ENCODE assay signal across 21 mouse cellular contexts in the genomic region with DNA sequence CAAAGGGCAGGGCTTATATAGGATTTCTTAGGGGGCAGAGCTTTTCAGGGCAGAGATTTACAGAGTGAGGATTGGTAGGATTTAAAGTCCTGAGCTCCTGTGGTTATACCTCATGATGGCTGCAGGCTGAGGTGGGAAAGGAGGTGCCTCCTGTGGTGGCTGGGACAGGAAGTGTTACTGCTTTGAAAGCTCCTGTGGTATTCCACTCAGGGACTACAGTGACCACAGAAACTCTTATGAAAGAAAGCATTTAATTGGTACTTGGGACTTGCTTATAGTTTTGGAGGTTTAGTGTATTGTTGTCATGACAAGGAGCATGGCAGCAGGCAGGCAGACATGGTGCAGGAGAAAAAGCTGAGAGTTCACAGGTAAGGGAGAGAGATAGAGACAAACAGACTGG.
"Had no signal": no experiment of that assay in that cellular context is flagged by ENCODE, and none has a peak within 500 bp of the region (broad histone marks: within the 10 kb centered on the region; RNA-seq: fewer than 3 reads in every experiment).

No protein-coding gene starts in this region.

- H3K4me3 ChIP-seq: liver, embryonic 15.5 days; midbrain, embryonic 10.5 days; midbrain, embryonic 12.5 days; myocyte; neural tube, embryonic 13.5 days; neural tube, embryonic 15.5 days; stomach, embryonic 15.5 days had no signal

- H3K27ac ChIP-seq: liver, embryonic 15.5 days; macrophage; midbrain, embryonic 10.5 days; midbrain, embryonic 12.5 days; neural tube, embryonic 13.5 days; neural tube, embryonic 15.5 days; stomach, embryonic 15.5 days; stomach, postnatal 0 days had no signal

- H3K9ac ChIP-seq: liver, embryonic 15.5 days; liver, postnatal 0 days; lung, embryonic 14.5 days; midbrain, embryonic 12.5 days; neural tube, embryonic 13.5 days; neural tube, embryonic 15.5 days; stomach, embryonic 15.5 days had no signal

- H3K4me1 ChIP-seq: liver, embryonic 15.5 days; neural tube, embryonic 13.5 days; neural tube, embryonic 15.5 days; stomach, embryonic 15.5 days had no signal

- DNase-seq: liver, postnatal 0 days; lung, embryonic 14.5 days; lung, postnatal 14 days; lung, postnatal 36 days; midbrain, embryonic 14.5 days; retina, postnatal 1 day; right cerebral cortex, adult 18-20 months; right cerebral cortex, postnatal 25 days; thymus, adult 2 months; thymus, postnatal 25 days; thymus, postnatal 4 days had no signal

- H3K36me3 ChIP-seq: liver, embryonic 15.5 days; midbrain, embryonic 10.5 days; midbrain, embryonic 12.5 days; neural tube, embryonic 13.5 days; neural tube, embryonic 15.5 days; stomach, embryonic 15.5 days had no signal

- ATAC-seq: liver, postnatal 0 days; midbrain, embryonic 16.5 days had no signal

- H3K27me3 ChIP-seq: liver, embryonic 15.5 days; midbrain, embryonic 12.5 days; neural tube, embryonic 13.5 days; neural tube, embryonic 15.5 days; stomach, embryonic 15.5 days had no signal
